Mouse (Mus musculus) CH12.LX (cell line): ENCODE results near the gene Krt6a. TPM values are rescaled to one million over a fixed set of nuclear protein-coding genes. Genes with fewer than 3 reads are reported as not detected.

Experiments
- DNase-seq: peaks from one replicate; pipeline ENCODE4 v3.0.0-alpha.2; 2013; ENCODE audit errors: extremely low read depth
- H3K27ac ChIP-seq: 2 replicates; pipeline ENCODE4 v1.5.1; 2012; ENCODE audit warnings: low read depth, mild to moderate bottlenecking, control low read depth, moderate library complexity; ENCODE audit not compliant: insufficient read depth
- H3K27me3 ChIP-seq: replicated peaks from 2 replicates; pipeline ENCODE3; 2012; ENCODE audit warnings: inconsistent platforms
- H3K36me3 ChIP-seq, 2 experiments: replicated peaks in 1 of 2; 2 replicates each; pipeline versions ENCODE3 to v1.6.1; 2012; ENCODE audit warnings: inconsistent platforms in 1 of 2, low read length in 1 of 2, mild to moderate bottlenecking in 1 of 2, mixed read lengths in 1 of 2, moderate library complexity in 1 of 2; ENCODE audit not compliant: control insufficient read depth in 1 of 2, insufficient read depth in 1 of 2
- H3K4me1 ChIP-seq, 2 experiments: 2 replicates each; pipeline ENCODE4 v1.6.1; 2012; ENCODE audit warnings: inconsistent platforms in 1 of 2, moderate library complexity in 1 of 2; ENCODE audit not compliant: insufficient read depth in 2 of 2, control insufficient read depth in 1 of 2
- H3K4me2 ChIP-seq: 2 replicates; pipeline ENCODE4 v1.6.1; 2012; ENCODE audit warnings: low read depth, mild to moderate bottlenecking, control low read depth; ENCODE audit not compliant: poor library complexity, insufficient read depth, severe bottlenecking
- H3K4me3 ChIP-seq, 3 experiments: fragments of 150-350 bp in 1 of 3; sonication (generic) in 1 of 3; replicated peaks in 1 of 3; 2 replicates each; pipeline versions ENCODE3 to v1.5.1; 2011 to 2012; ENCODE audit warnings: low read depth in 2 of 3, low read length in 2 of 3, mild to moderate bottlenecking in 2 of 3, moderate library complexity in 2 of 3, control low read depth in 1 of 3, improper control_type of control experiment in 1 of 3, inconsistent platforms in 1 of 3, mixed read lengths in 1 of 3; ENCODE audit not compliant: poor library complexity in 1 of 3
- H3K79me2 ChIP-seq: replicated peaks from 2 replicates; pipeline ENCODE4 v1.6.1; 2012; ENCODE audit warnings: mild to moderate bottlenecking, moderate library complexity; ENCODE audit not compliant: control insufficient read depth, poor library complexity, insufficient read depth, severe bottlenecking; ENCODE audit errors: extremely low read depth
- H3K9ac ChIP-seq: 2 replicates; pipeline ENCODE4 v1.6.1; 2012; ENCODE audit warnings: low read depth, mild to moderate bottlenecking, control low read depth, moderate library complexity; ENCODE audit not compliant: insufficient read depth
- H3K9me3 ChIP-seq: replicated peaks from 2 replicates; pipeline ENCODE3; 2012; ENCODE audit warnings: low read length, inconsistent platforms, mixed read lengths
- BHLHE40 ChIP-seq: IDR thresholded peaks from 2 replicates; pipeline ENCODE4 v1.6.1; 2011; ENCODE audit warnings: mild to moderate bottlenecking, low read depth, low read length, improper control_type of control experiment
- CTCF ChIP-seq, 2 experiments: IDR thresholded peaks in 1 of 2; conservative IDR thresholded peaks in 1 of 2; 2 replicates each; pipeline ENCODE4 v1.5.1; 2011 to 2012; ENCODE audit warnings: low read depth in 2 of 2, low read length in 2 of 2, improper control_type of control experiment in 1 of 2, inconsistent platforms in 1 of 2, mild to moderate bottlenecking in 1 of 2, moderate library complexity in 1 of 2
- E2F4 ChIP-seq: IDR thresholded peaks from 2 replicates; pipeline ENCODE4 v1.6.1; 2011; ENCODE audit warnings: low read depth, low read length, improper control_type of control experiment; ENCODE audit not compliant: insufficient replicate concordance
- EP300 ChIP-seq: IDR thresholded peaks from 2 replicates; pipeline ENCODE4 v1.6.1; 2011; ENCODE audit warnings: low read length, improper control_type of control experiment
- ETS1 ChIP-seq: conservative IDR thresholded peaks from 2 replicates; pipeline ENCODE4 v1.6.1; 2012; ENCODE audit warnings: low read depth, mild to moderate bottlenecking, inconsistent platforms, low read length, improper control_type of control experiment, moderate library complexity
- GABPA ChIP-seq: IDR thresholded peaks from 2 replicates; pipeline ENCODE4 v1.6.1; 2012; ENCODE audit warnings: low read depth, low read length, improper control_type of control experiment, inconsistent platforms; ENCODE audit not compliant: insufficient replicate concordance
- HCFC1 ChIP-seq: IDR thresholded peaks from 2 replicates; pipeline ENCODE4 v1.6.1; 2012; ENCODE audit warnings: low read depth, mild to moderate bottlenecking, inconsistent platforms, low read length, improper control_type of control experiment
- IRF4 ChIP-seq: IDR thresholded peaks from 2 replicates; pipeline ENCODE4 v1.6.1; 2014; ENCODE audit warnings: low read depth, mild to moderate bottlenecking, inconsistent platforms, low read length, improper control_type of control experiment
- MAX ChIP-seq: IDR thresholded peaks from 2 replicates; pipeline ENCODE4 v1.6.1; 2011; ENCODE audit warnings: low read length, improper control_type of control experiment
- SMC3 ChIP-seq: IDR thresholded peaks from 2 replicates; pipeline ENCODE4 v1.6.1; 2011; ENCODE audit warnings: low read depth, low read length, improper control_type of control experiment
- UBTF ChIP-seq: IDR thresholded peaks from 2 replicates; pipeline ENCODE4 v1.6.1; 2012; ENCODE audit warnings: low read depth, mild to moderate bottlenecking, inconsistent platforms, low read length, improper control_type of control experiment, moderate library complexity
- USF1 ChIP-seq: IDR thresholded peaks from 2 replicates; pipeline ENCODE4 v1.6.1; 2014; ENCODE audit warnings: low read depth, mild to moderate bottlenecking, inconsistent platforms, low read length, improper control_type of control experiment
- USF2 ChIP-seq: conservative IDR thresholded peaks from 2 replicates; pipeline ENCODE4 v1.6.1; 2011; ENCODE audit warnings: low read depth, low read length, improper control_type of control experiment
- ZC3H11A ChIP-seq: IDR thresholded peaks from 2 replicates; pipeline ENCODE4 v1.6.1; 2012; ENCODE audit warnings: low read depth, mild to moderate bottlenecking, inconsistent platforms, low read length, improper control_type of control experiment
- dilution Hi-C: fragments of 300-500 bp; cut with MboI; formaldehyde crosslinking; loops from 2 replicates; pipeline ENCODE4 v1.14.3; 2020; ENCODE audit warnings: low sequenced_read_pairs; ENCODE audit not compliant: extremely low pct_unique_long_range_greater_than_20kb, extremely low pct_ligation_motif_present
- in situ Hi-C: fragments of 300-500 bp; cut with MboI; formaldehyde crosslinking; loops from 3 replicates; pipeline ENCODE4 v1.14.3; 2019; ENCODE audit warnings: low sequenced_read_pairs, low pct_ligation_motif_present, low pct_unique_long_range_greater_than_20kb, mixed read lengths
- polyA plus RNA-seq: library from polyadenylated mRNA; unstranded; fragments of >175 nt; gene quantifications from 2 replicates; pipeline ENCODE4 v1.2.1, GENCODE M21; 2012; ENCODE audit warnings: low read depth; ENCODE audit not compliant: insufficient read length
- total RNA-seq, 2 experiments: library from RNA; depleted of rRNA; stranded (reverse); fragments of 300-350 nt in 1 of 2; fragments of >200 nt in 1 of 2; gene quantifications; 2 replicates each; pipeline ENCODE4 v1.2.3; 2012 to 2014

Gene Krt6a
- total and polyA plus RNA-seq, 3 experiments, result not detected

- peaks cover 80% of the 10 kb centered on the region for H3K27me3 ChIP-seq
- in situ Hi-C loops, result no loop called here
Observed at GRCm38 (mm10) chr15:101688161-101688560, 5.9 kb downstream of the Krt6a start.

GRCm38 (mm10) chr15:101680187-101680586 is 13.9 kb downstream of the Krt6a start, which contains the start of gene Krt6b:
Gene Krt6b, minus strand, starts transcription at chr15:101680287.
- Histone ChIP-seq H3K79me2 (no peaks in the 10 kb centered on the region), H3K4me1 (peaks cover 0 to 5% of the 10 kb centered on the region in 2 experiments; a peak in 1 of 4 replicates), H3K27ac (no peak within 1 kb of the TSS), H3K4me3 (no peak within 1 kb of the TSS), H3K36me3 (no peaks in the 10 kb centered on the region), H3K4me2 (no peak within 1 kb of the TSS), H3K9ac (no peak within 1 kb of the TSS), H3K9me3 (peaks cover 9% of the 10 kb centered on the region), H3K27me3 (peaks cover 70% of the 10 kb centered on the region)
- TF ChIP-seq CTCF (conservative IDR thresholded peaks at IDR 0.05 in 1 of 2, IDR thresholded peaks at IDR 0.05 in 1 of 2; ENCODE audit: low read depth in 2 of 2, low read length in 2 of 2), result no peak
- no peak for TF ChIP-seq USF1
- no peak for TF ChIP-seq SMC3
- TF ChIP-seq EP300, result no peak
- no peak for TF ChIP-seq GABPA
- dilution Hi-C loops (no loop called here), in situ Hi-C loops (no loop called here)
- no peak for DNase-seq

More at GRCm38 (mm10) chr15:101688161-101688560, 5.9 kb downstream of the Krt6a start:
- TF ChIP-seq E2F4 (no peak), ZC3H11A (no peak), UBTF (no peak), MAX (no peak), CTCF (conservative IDR thresholded peaks at IDR 0.05 in 1 of 2, IDR thresholded peaks at IDR 0.05 in 1 of 2; ENCODE audit: low read depth in 2 of 2, low read length in 2 of 2) (no peak), ETS1 (no peak), HCFC1 (no peak)
- Histone ChIP-seq H3K9me3 (no peaks in the 10 kb centered on the region), H3K9ac (no peak overlapping the region), H3K79me2 (no peaks in the 10 kb centered on the region), H3K4me1 (no peaks in the 10 kb centered on the region), H3K36me3 (no peaks in the 10 kb centered on the region), H3K4me3 (no peak overlapping the region), H3K4me2 (no peak overlapping the region), H3K27ac (no peak overlapping the region)
- dilution Hi-C loops, result no loop called here
- DNase-seq, result no peak

- Histone ChIP-seq H3K27ac (no peak overlapping the region), H3K4me2 (no peak overlapping the region), H3K27me3 (peaks cover 52% of the 10 kb centered on the region), H3K4me1 (peaks cover 0 to 5% of the 10 kb centered on the region in 2 experiments; a peak in 1 of 4 replicates), H3K79me2 (no peaks in the 10 kb centered on the region), H3K4me3 (no peak overlapping the region), H3K9me3 (no peaks in the 10 kb centered on the region), H3K9ac (no peak overlapping the region), H3K36me3 (no peaks in the 10 kb centered on the region)
- dilution Hi-C loops (no loop called here), in situ Hi-C loops (no loop called here)
- peak; percentile 17 for DNase-seq
- TF ChIP-seq ZC3H11A (no peak), USF2 (no peak), BHLHE40 (peak; percentile 62; the same call in 1 of the 2 replicates), IRF4 (peak; percentile 66), EP300 (peak; percentile 53; the same call in 1 of the 2 replicates)
Observed at GRCm38 (mm10) chr15:101675978-101676377, 18.1 kb downstream of the Krt6a start.
